Mouse (Mus musculus): Measurements from ENCODE around the gene Vmn1r177.
"Not testable (repeated sequence)": the region's sequence is repeated elsewhere in the genome, so short reads cannot be mapped to it uniquely, and the experiment has no call there.

The Vmn1r177 gene

DNA sequence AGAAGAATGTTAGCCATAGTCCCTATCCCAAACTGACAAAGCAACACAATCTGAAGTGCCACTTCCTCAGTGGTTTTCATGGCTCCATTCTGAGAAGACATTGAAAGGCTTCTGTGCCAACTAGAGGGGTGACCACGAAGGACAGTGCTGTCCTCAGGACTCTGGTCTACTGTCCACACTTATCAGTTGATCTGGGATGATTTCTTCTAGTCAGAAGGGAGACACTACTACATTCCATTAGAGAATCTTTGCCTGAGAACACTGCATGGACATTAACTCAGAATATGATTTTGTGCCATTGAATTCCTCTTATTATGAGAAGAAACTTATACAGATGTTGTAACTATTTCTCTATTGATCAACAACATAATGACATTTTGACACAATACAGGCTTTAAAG is at the start of gene Vmn1r177:
Gene Vmn1r177 (minus strand): TSS at position 101 of the 400 bp plus-strand sequence.
- ATAC-seq (ENCODE audit: low TSS enrichment), result not testable (repeated sequence)

DNA sequence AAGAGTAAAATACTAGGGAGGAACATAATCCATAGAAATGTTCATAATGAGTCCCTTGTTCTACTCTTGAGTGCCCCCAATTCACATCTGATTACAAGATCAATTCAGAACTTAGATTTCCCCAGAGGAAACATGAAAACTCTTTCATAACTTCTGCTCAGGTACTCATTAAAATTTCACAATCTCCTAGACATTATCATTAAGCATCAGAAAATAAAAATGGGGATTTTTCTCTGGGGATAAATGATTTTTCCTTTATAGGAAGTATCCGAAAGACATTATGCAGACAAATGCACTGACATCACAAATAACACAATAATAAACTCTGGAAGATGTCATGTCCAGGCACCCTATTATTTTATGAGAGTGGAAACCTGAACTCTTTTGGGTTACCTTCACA is 25.5 kb upstream of the Vmn1r177 start, which contains the start of gene Vmn1r178:
Gene Vmn1r178 (plus strand): TSS at position 301 of the 400 bp plus-strand sequence.
- ATAC-seq (ENCODE audit: low TSS enrichment), result no peak

DNA sequence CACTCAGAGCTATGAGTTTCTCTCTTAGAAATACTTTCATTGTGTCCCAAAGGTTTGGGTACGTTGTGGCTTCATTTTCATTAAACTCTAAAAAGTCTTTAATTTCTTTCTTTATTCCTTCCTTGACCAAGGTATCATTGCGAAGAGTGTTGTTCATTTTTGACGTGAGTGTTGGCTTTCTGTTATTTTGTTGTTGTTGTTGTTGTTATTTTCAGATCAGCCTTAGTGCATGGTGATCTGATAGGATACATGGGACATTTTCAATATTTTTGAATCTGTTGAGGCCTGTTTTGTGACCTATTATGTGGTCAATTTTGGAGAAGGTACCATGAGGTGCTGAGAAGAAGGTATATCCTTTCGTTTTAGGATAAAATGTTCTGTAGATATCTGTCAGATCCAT is 10.7 kb upstream of the Vmn1r177 start:
- not testable (repeated sequence) for ATAC-seq (ENCODE audit: low TSS enrichment)

DNA sequence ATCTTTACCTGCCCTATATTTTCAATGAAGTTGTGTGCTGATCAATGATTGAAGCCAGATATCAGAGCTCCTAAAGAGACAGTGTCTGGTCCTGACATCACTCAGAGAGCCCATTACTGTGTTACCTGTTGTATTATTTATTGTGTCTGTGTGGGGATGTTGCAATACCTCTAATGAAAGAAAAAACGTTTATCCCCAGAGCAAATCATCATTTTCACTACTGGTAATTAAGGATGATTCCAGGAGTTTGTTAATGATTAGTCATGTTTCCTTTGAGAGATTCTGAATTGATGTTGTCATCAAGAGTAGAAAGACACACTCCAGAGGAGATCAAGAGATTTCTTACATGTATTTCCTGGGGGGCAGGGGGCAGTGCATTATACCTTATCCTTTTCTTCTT is 29.0 kb downstream of the Vmn1r177 start, which contains the start of gene Vmn1r176:
Gene Vmn1r176 (minus strand): TSS at position 101 of the 400 bp plus-strand sequence.
- ATAC-seq (ENCODE audit: low TSS enrichment), result not testable (repeated sequence)
